Mouse (Mus musculus) embryonic fibroblast, embryonic 13.5 days (primary cell): Measurements from ENCODE around the gene Rab31. TPM values are rescaled to one million over a fixed set of nuclear protein-coding genes. Genes with fewer than 3 reads are reported as not detected.
A peak's percentile ranks its signal among the peaks of the same experiment; 100 is the strongest.

ENCODE experiments used
- H3K27ac ChIP-seq: 2 replicates; pipeline ENCODE4 v1.5.1; 2012; ENCODE audit warnings: low read length, control low read depth, inconsistent platforms; ENCODE audit not compliant: insufficient read depth
- H3K4me1 ChIP-seq: 2 replicates; pipeline ENCODE4 v1.6.1; 2011; ENCODE audit warnings: low read length; ENCODE audit not compliant: control insufficient read depth, insufficient read depth
- H3K4me3 ChIP-seq: 2 replicates; pipeline ENCODE4 v1.5.1; 2011; ENCODE audit warnings: mild to moderate bottlenecking, control low read depth, low read length; ENCODE audit not compliant: insufficient read depth
- CTCF ChIP-seq: IDR thresholded peaks from 2 replicates; pipeline ENCODE4 v1.5.1; 2011; ENCODE audit warnings: mild to moderate bottlenecking, control low read depth, low read length, moderate library complexity, borderline replicate concordance; ENCODE audit not compliant: insufficient read depth
- POLR2A ChIP-seq: IDR thresholded peaks from 2 replicates; pipeline ENCODE4 v1.6.1; 2011; ENCODE audit warnings: low read depth, mild to moderate bottlenecking, control low read depth, low read length, moderate library complexity
- polyA plus RNA-seq: library from polyadenylated mRNA; stranded (reverse); fragments of >200 nt; gene quantifications from 2 replicates; pipeline ENCODE4 v1.2.4, GENCODE M21; 2011; ENCODE audit warnings: low read depth; ENCODE audit not compliant: missing spikeins, insufficient read length

The Rab31 gene
- polyA plus RNA-seq, 1 experiment, result 57.7 TPM

GRCm38 (mm10) chr17:65675985-65676384 is 96.6 kb downstream of the Rab31 start:
- TF ChIP-seq POLR2A (no peak), CTCF (no peak)
- peaks cover 4% of the 10 kb centered on the region; the same call in 1 of the 2 replicates for H3K4me1 ChIP-seq
- H3K4me3 ChIP-seq, result no peak overlapping the region
- H3K27ac ChIP-seq, result no peak overlapping the region

- Histone ChIP-seq H3K4me1 (no peaks in the 10 kb centered on the region), H3K27ac (no peak overlapping the region), H3K4me3 (no peak overlapping the region)
- TF ChIP-seq POLR2A, result no peak
- TF ChIP-seq CTCF, result no peak
Measured at GRCm38 (mm10) chr17:65674710-65675171, 97.8 kb downstream of the Rab31 start.

- no peaks in the 10 kb centered on the region for H3K4me1 ChIP-seq
- no peak overlapping the region for H3K27ac ChIP-seq
- H3K4me3 ChIP-seq, result no peak overlapping the region
- TF ChIP-seq CTCF (no peak), POLR2A (no peak)
Measured at GRCm38 (mm10) chr17:65672926-65673325, 99.6 kb downstream of the Rab31 start.

DNA sequence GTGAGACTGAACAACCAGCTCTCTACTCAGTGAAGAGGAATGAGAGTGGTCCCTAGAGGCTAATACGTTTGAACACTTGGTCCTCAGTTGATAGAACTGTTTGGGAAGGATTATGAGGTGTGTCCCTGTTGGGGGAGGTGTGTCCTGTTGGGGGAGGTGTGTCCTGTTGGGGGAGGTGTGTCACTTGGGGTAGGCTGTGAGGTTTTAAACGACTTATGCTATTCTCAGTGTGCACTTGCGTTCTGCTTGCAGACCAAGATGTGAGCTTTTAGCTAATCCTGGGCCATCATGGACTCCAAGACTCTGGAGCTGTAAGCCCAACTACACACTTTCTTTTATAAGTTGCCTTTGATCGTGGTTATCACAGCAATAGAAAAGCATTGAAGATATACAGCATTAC is 103.5 kb downstream of the Rab31 start:
- H3K4me1 ChIP-seq, result peaks cover 1% of the 10 kb centered on the region; the same call in 1 of the 2 replicates
- no peak overlapping the region for H3K4me3 ChIP-seq
- H3K27ac ChIP-seq, result no peak overlapping the region
- TF ChIP-seq CTCF, result no peak
- TF ChIP-seq POLR2A, result no peak

DNA sequence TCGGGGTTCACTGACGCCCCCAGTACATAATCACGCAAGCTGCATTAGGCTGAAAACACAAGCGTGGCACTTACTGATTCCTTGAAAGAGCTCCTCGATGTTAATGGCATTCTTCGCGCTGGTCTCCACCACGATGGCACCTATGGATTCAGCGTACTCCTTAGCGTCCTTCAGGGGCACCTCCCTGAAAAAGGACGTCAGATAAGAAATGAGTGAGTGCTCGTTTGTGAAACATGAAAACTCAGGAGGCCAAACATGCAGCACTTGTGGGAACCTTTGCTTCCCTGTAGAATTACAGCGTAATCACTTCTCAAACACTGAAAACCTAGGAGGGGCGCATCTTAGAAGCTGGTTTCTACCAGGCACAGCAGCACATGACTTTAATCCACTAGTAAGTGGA is 104.8 kb downstream of the Rab31 start:
- TF ChIP-seq CTCF (no peak), POLR2A (no peak)
- H3K4me3 ChIP-seq, result no peak overlapping the region
- no peak overlapping the region for H3K27ac ChIP-seq
- peaks cover 7% of the 10 kb centered on the region for H3K4me1 ChIP-seq

DNA sequence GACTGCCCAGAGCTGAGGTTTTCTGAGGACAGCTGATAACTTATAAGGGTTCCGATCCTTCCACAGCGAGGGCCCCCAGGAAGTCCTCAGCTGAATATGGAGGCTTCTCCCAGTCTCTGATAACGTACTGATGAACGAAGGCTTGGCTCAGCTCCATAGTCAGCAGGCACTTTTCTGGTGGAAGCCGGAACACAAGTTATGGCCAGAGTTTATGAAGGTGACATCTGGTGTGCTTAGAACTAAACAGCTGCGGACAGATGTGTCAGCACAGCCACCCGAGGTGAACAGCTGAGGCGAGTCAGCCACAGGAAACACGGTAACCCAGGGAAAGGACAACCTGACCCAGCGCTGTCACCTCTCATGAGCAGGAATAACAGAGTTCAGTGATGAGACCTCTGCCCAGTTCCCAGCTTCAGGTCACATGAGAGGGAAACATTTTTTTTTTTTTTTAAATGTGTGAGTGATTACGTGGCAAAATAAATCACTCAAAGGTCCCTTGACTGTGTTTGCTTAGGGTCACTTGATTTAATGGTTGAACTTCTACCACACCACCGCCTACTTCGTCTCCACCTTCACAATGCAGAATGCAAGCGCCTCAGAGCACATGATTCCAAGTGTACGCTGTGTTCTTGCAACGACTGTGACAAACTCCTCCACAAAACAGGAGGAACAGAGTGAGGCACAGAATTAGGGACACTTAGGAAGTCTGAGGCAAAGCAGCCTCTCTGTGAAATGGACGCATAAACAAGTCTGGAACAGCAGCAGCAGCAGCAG is 106.0 kb downstream of the Rab31 start:
- TF ChIP-seq POLR2A (no peak), CTCF (no peak)
- no peak overlapping the region for H3K27ac ChIP-seq

DNA sequence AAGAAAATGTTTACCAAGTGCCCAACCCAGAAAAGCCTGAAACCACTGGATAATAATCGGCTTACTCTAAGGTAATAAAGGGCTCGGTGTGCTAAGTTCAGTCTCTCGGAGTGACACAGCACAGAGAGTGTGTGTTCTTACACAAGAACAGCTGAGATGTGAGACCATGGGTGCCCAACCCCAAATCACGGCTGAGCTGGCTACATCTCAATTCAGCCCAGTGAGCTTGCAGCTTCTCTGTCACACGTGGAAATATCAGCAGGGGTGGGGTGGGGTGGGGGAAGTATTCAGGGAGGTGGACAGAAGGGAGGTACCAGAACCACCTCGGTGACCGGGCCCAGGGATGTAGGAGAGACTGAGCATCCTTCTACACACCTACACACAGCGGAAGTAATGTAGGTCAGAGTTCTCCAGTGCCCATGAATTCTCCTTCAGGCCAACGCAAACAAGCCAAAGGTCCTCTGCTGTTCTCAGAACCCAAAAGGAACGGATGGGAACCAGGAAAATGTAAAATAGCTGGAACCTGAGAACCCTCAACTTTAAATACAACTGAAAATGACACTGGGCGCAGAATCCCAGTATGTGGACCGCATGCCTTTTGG is 106.7 kb downstream of the Rab31 start:
- Histone ChIP-seq H3K27ac (no peak overlapping the region), H3K4me3 (no peak overlapping the region), H3K4me1 (peaks cover 8% of the 10 kb centered on the region)
- TF ChIP-seq CTCF (no peak), POLR2A (no peak)

More for the DNA sequence above, 106.0 kb downstream of the Rab31 start:
- peaks cover 8% of the 10 kb centered on the region for H3K4me1 ChIP-seq
- no peak overlapping the region for H3K4me3 ChIP-seq

DNA sequence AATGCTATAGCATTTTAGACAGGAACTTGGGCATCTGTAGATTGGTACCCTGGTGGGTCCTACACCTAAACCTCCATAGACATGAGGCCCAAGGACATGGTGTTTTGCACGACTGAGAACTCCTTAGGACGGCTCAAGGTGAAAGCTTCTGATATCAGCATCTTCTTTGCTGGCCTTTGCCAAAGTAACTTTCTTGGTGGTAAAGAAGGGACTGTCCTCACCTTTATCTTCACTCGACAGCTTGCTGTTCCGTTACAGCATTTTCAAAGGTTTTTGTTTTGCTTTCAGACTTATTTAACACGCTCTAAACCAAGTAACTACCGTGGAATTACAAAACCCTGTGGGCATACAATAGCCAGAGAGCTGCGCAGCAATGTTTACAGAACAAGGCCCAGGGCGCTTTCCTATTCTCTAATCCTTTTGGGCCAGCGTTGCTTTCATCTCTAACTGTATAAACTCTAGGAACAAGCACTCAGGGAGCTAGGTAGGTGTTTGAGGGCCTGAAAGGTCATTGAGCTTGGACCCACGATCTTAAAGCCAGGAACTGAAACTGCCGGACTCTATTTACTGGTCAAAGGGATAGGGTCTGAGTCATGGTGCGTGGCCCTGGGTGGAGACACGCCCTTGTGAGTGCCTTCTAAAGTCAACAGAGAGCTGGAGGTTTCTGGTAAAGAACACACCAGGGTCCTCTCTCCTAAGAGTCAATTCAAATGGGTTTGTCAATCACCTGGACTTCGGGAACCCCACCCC is 109.0 kb downstream of the Rab31 start:
- Histone ChIP-seq H3K27ac (0 out of 2 replicates have a peak overlapping the region, but pooled peaks have one; percentile 2), H3K4me1 (peaks cover 11% of the 10 kb centered on the region), H3K4me3 (no peak overlapping the region)
- no peak for TF ChIP-seq POLR2A
- no peak for TF ChIP-seq CTCF

GRCm38 (mm10) chr17:65662662-65663061 is 109.9 kb downstream of the Rab31 start:
- Histone ChIP-seq H3K4me3 (no peak overlapping the region), H3K27ac (peak overlapping the region; percentile 49; the same call in 1 of the 2 replicates), H3K4me1 (peaks cover 14% of the 10 kb centered on the region)
- no peak for TF ChIP-seq CTCF

- Histone ChIP-seq H3K4me1 (peaks cover 9% of the 10 kb centered on the region), H3K4me3 (no peak overlapping the region), H3K27ac (peak overlapping the region; percentile 43)
- TF ChIP-seq POLR2A, result no peak
- TF ChIP-seq CTCF, result no peak
Measured at GRCm38 (mm10) chr17:65658416-65658815, 114.1 kb downstream of the Rab31 start.

- TF ChIP-seq CTCF (no peak), POLR2A (no peak)
- Histone ChIP-seq H3K4me1 (peaks cover 9% of the 10 kb centered on the region), H3K27ac (no peak overlapping the region; the same call in 1 of the 2 replicates), H3K4me3 (no peak overlapping the region)
Measured at GRCm38 (mm10) chr17:65657958-65658357, 114.6 kb downstream of the Rab31 start.
